Comparison of ENCODE assay signal across 24 mouse cellular contexts in genomic region chr17:70307418-70308176, GRCm38 (mm10).
DNase-seq lines count a peak whose midpoint lies in the region; ATAC-seq and TF ChIP-seq lines count a peak whose summit lies in the region.
"Had no signal": no experiment of that assay in that cellular context is flagged by ENCODE, and none has a peak within 500 bp of the region (broad histone marks: within the 10 kb centered on the region; RNA-seq: fewer than 3 reads in every experiment).

No protein-coding gene starts in this region.

- H3K9me3 ChIP-seq in forebrain, embryonic 16.5 days (ENCODE audit: control insufficient read depth, low read length) = no peaks in the 10 kb centered on the region
- H3K9me3 ChIP-seq in forebrain, embryonic 12.5 days = no peaks in the 10 kb centered on the region
- no peaks in the 10 kb centered on the region for H3K9me3 ChIP-seq in kidney, embryonic 15.5 days (replicated peaks)
- H3K9me3 ChIP-seq in midbrain, embryonic 15.5 days = no peaks in the 10 kb centered on the region
- no peaks in the 10 kb centered on the region for H3K9me3 ChIP-seq in midbrain, embryonic 10.5 days (replicated peaks)
- H3K9me3 ChIP-seq: embryonic facial prominence, embryonic 13.5 days; heart, embryonic 13.5 days; limb, embryonic 15.5 days; liver, embryonic 13.5 days; stomach, embryonic 15.5 days had no signal

- H3K4me3 ChIP-seq in forebrain, embryonic 16.5 days (replicated peaks; ENCODE audit: low read length) = no peak overlapping the region
- H3K4me3 ChIP-seq in forebrain, embryonic 12.5 days (replicated peaks) = no peak overlapping the region
- H3K4me3 ChIP-seq in kidney, embryonic 15.5 days (replicated peaks) = no peak overlapping the region
- H3K4me3 ChIP-seq in midbrain, embryonic 15.5 days = no peak overlapping the region
- H3K4me3 ChIP-seq in midbrain, embryonic 10.5 days = no peak overlapping the region
- H3K4me3 ChIP-seq in olfactory bulb, adult 2 months (ENCODE audit: insufficient read depth, low read depth, low read length) = no peak overlapping the region
- H3K4me3 ChIP-seq: embryonic facial prominence, embryonic 13.5 days; heart, embryonic 13.5 days; limb, embryonic 15.5 days; liver, embryonic 13.5 days; stomach, embryonic 15.5 days had no signal

- 75% methylated on average over 11 of the region's 11 CpGs for WGBS in forebrain, embryonic 16.5 days
- WGBS in forebrain, embryonic 12.5 days = 82% methylated on average over 11 of the region's 11 CpGs
- 38% methylated on average over 11 of the region's 11 CpGs for WGBS in kidney, embryonic 15.5 days
- 67% methylated on average over 11 of the region's 11 CpGs for WGBS in midbrain, embryonic 15.5 days
- WGBS in midbrain, embryonic 10.5 days = 89% methylated on average over 11 of the region's 11 CpGs
- WGBS in olfactory bulb, adult 2 months = 54% methylated on average over 11 of the region's 11 CpGs

- H3K4me1 ChIP-seq in forebrain, embryonic 16.5 days (replicated peaks; ENCODE audit: control insufficient read depth, insufficient read depth, low read length) = 0 out of 2 replicates have a peak, but pooled peaks cover under 1% of the 10 kb centered on the region
- 0 out of 2 replicates have a peak, but pooled peaks cover 5% of the 10 kb centered on the region for H3K4me1 ChIP-seq in forebrain, embryonic 12.5 days
- H3K4me1 ChIP-seq in kidney, embryonic 15.5 days = peaks cover 8% of the 10 kb centered on the region; the same call in 1 of the 2 replicates
- peaks cover 8% of the 10 kb centered on the region; the same call in 1 of the 2 replicates for H3K4me1 ChIP-seq in midbrain, embryonic 15.5 days
- peaks cover 7% of the 10 kb centered on the region; the same call in 1 of the 2 replicates for H3K4me1 ChIP-seq in midbrain, embryonic 10.5 days
- peaks cover 13% of the 10 kb centered on the region for H3K4me1 ChIP-seq in olfactory bulb, adult 2 months (ENCODE audit: control insufficient read depth, insufficient read depth, low read length)
- H3K4me1 ChIP-seq: heart, embryonic 13.5 days; limb, embryonic 15.5 days; liver, embryonic 13.5 days; stomach, embryonic 15.5 days had no signal

- DNase-seq in kidney, adult 18-20 months = no peak
- no peak for DNase-seq in midbrain, embryonic 10.5 days (ENCODE audit: low spot score)
- no peak for DNase-seq in lung, postnatal 4 days
- DNase-seq: adrenal gland, postnatal 14 days; cerebellum, adult 11-12 months; cerebellum, adult 9-11 months; gastrocnemius, postnatal 10 days; kidney, adult 9 months; liver, embryonic 13.5 days; lung, adult 18-20 months; thymus, postnatal 14 days had no signal

- ATAC-seq in forebrain, embryonic 16.5 days = peak; percentile 31; the same call in 1 of the 2 replicates
- no peak for ATAC-seq in forebrain, embryonic 12.5 days (ENCODE audit: low FRiP score)
- 0 out of 2 replicates have a peak, but pooled peaks have one; percentile 52 for ATAC-seq in kidney, embryonic 15.5 days (replicated peaks; ENCODE audit: low FRiP score)
- ATAC-seq in midbrain, embryonic 15.5 days (replicated peaks) = peak; percentile 15; the same call in 1 of the 2 replicates
- ATAC-seq: intestine, embryonic 16.5 days; lung, postnatal 0 days; Patski had no signal

- peak overlapping the region; percentile 3; the same call in 1 of the 2 replicates for H3K27ac ChIP-seq in forebrain, embryonic 16.5 days (ENCODE audit: low read length)
- H3K27ac ChIP-seq in forebrain, embryonic 12.5 days = no peak overlapping the region
- H3K27ac ChIP-seq in kidney, embryonic 15.5 days = no peak overlapping the region
- no peak overlapping the region for H3K27ac ChIP-seq in midbrain, embryonic 15.5 days
- H3K27ac ChIP-seq in midbrain, embryonic 10.5 days (replicated peaks) = no peak overlapping the region
- H3K27ac ChIP-seq in olfactory bulb, adult 2 months (ENCODE audit: insufficient read depth, low read depth, low read length) = peak overlapping the region; percentile 56
- H3K27ac ChIP-seq: embryonic facial prominence, embryonic 13.5 days; heart, embryonic 13.5 days; limb, embryonic 15.5 days; liver, embryonic 13.5 days; macrophage; stomach, embryonic 15.5 days had no signal

- H3K27me3 ChIP-seq in forebrain, embryonic 16.5 days (replicated peaks; ENCODE audit: control insufficient read depth, insufficient read depth, low read length) = no peaks in the 10 kb centered on the region
- H3K27me3 ChIP-seq in forebrain, embryonic 12.5 days = no peaks in the 10 kb centered on the region
- no peaks in the 10 kb centered on the region for H3K27me3 ChIP-seq in kidney, embryonic 15.5 days
- no peaks in the 10 kb centered on the region for H3K27me3 ChIP-seq in midbrain, embryonic 15.5 days (replicated peaks)
- no peaks in the 10 kb centered on the region for H3K27me3 ChIP-seq in midbrain, embryonic 10.5 days (ENCODE audit: low read depth, poor library complexity, severe bottlenecking)
- H3K27me3 ChIP-seq: embryonic facial prominence, embryonic 13.5 days; heart, embryonic 13.5 days; limb, embryonic 15.5 days; liver, embryonic 13.5 days; Patski; stomach, embryonic 15.5 days had no signal

- no peak overlapping the region for H3K4me2 ChIP-seq in forebrain, embryonic 16.5 days (ENCODE audit: low read length)
- no peak overlapping the region for H3K4me2 ChIP-seq in forebrain, embryonic 12.5 days
- H3K4me2 ChIP-seq in kidney, embryonic 15.5 days = no peak overlapping the region
- no peak overlapping the region for H3K4me2 ChIP-seq in midbrain, embryonic 15.5 days
- H3K4me2 ChIP-seq: embryonic facial prominence, embryonic 13.5 days; heart, embryonic 13.5 days; limb, embryonic 15.5 days; liver, embryonic 13.5 days; stomach, embryonic 15.5 days had no signal

- no peak overlapping the region for H3K9ac ChIP-seq in forebrain, embryonic 16.5 days (replicated peaks; ENCODE audit: low read depth, low read length)
- no peak overlapping the region for H3K9ac ChIP-seq in forebrain, embryonic 12.5 days
- H3K9ac ChIP-seq in kidney, embryonic 15.5 days = no peak overlapping the region
- H3K9ac ChIP-seq in midbrain, embryonic 15.5 days = no peak overlapping the region
- H3K9ac ChIP-seq: embryonic facial prominence, embryonic 13.5 days; heart, embryonic 13.5 days; limb, embryonic 15.5 days; liver, embryonic 13.5 days; stomach, embryonic 15.5 days had no signal

- no peak for TF ChIP-seq POLR2A in olfactory bulb, adult 2 months (IDR thresholded peaks at IDR 0.05; ENCODE audit: insufficient read depth, low read depth, low read length)

- no peak for TF ChIP-seq CTCF in olfactory bulb, adult 2 months (IDR thresholded peaks at IDR 0.05; ENCODE audit: insufficient read depth, low read depth, low read length)

- H3K36me3 ChIP-seq in forebrain, embryonic 16.5 days (ENCODE audit: control insufficient read depth, insufficient read depth) = no peaks in the 10 kb centered on the region
- H3K36me3 ChIP-seq in forebrain, embryonic 12.5 days (replicated peaks) = no peaks in the 10 kb centered on the region
- H3K36me3 ChIP-seq in kidney, embryonic 15.5 days = no peaks in the 10 kb centered on the region
- H3K36me3 ChIP-seq in midbrain, embryonic 15.5 days (replicated peaks) = no peaks in the 10 kb centered on the region
- H3K36me3 ChIP-seq in midbrain, embryonic 10.5 days = no peaks in the 10 kb centered on the region
- H3K36me3 ChIP-seq: embryonic facial prominence, embryonic 13.5 days; heart, embryonic 13.5 days; limb, embryonic 15.5 days; liver, embryonic 13.5 days; stomach, embryonic 15.5 days had no signal

Comparison
In these comparisons a context has a peak if more than half of its experiments do, and no peak if none do; other contexts are left out.
1. H3K27ac ChIP-seq: peak in forebrain, embryonic 16.5 days (single experiment) and olfactory bulb, adult 2 months (single experiment); none in forebrain, embryonic 12.5 days (single experiment), kidney, embryonic 15.5 days (single experiment), midbrain, embryonic 15.5 days (single experiment) and midbrain, embryonic 10.5 days (single experiment).